Mouse (Mus musculus) cerebellum, postnatal 25 days (tissue): ENCODE measurements around the gene Vmn1r159.
"Not testable (repeated sequence)": the region's sequence is repeated elsewhere in the genome, so short reads cannot be mapped to it uniquely, and the experiment has no call there.

ENCODE experiments used
- DNase-seq, 2 experiments: peaks; one replicate each; pipeline ENCODE4 v3.0.0; 2021; ENCODE audit warnings: mixed read lengths in 2 of 2

Vmn1r159 gene

GRCm38 (mm10) chr7:22843505-22843904, at the start of gene Vmn1r159:
Vmn1r159 (minus strand) TSS chr7:22843605.
- DNase-seq: not testable (repeated sequence)

- DNase-seq: not testable (repeated sequence)
Measured at GRCm38 (mm10) chr7:22870924-22871323, 27.5 kb upstream of the Vmn1r159 start, which contains the start of gene Vmn1r160. Vmn1r160 (plus strand) TSS chr7:22871224.
